Mouse (Mus musculus) kidney, adult 2 months (tissue): ENCODE results near the gene Gm21117. TPM values are rescaled to one million over a fixed set of nuclear protein-coding genes. Genes with fewer than 3 reads are reported as not detected.
"Not testable (repeated sequence)": the region's sequence is repeated elsewhere in the genome, so short reads cannot be mapped to it uniquely, and the experiment has no call there.

Source experiments
- DNase-seq: peaks from one replicate; pipeline ENCODE4 v3.0.0; 2021
- H3K27ac ChIP-seq: fragments of 200-500 bp; 2 replicates; pipeline ENCODE4 v1.5.1; 2012; ENCODE audit warnings: low read depth, low read length, control low read depth, inconsistent platforms; ENCODE audit not compliant: insufficient read depth
- H3K27me3 ChIP-seq: fragments of 200-500 bp; replicated peaks from 2 replicates; pipeline ENCODE4 v1.6.1; 2012; ENCODE audit warnings: mild to moderate bottlenecking, moderate library complexity, low read length, inconsistent platforms; ENCODE audit not compliant: control insufficient read depth, insufficient read depth
- H3K36me3 ChIP-seq: fragments of 200-500 bp; 2 replicates; pipeline ENCODE4 v1.6.1; 2012; ENCODE audit warnings: mild to moderate bottlenecking, moderate library complexity, low read length, inconsistent platforms; ENCODE audit not compliant: control insufficient read depth, insufficient read depth
- H3K4me1 ChIP-seq: fragments of 200-500 bp; 2 replicates; pipeline ENCODE4 v1.6.1; 2011; ENCODE audit warnings: low read length; ENCODE audit not compliant: control insufficient read depth, insufficient read depth
- H3K4me3 ChIP-seq: fragments of 200-500 bp; 2 replicates; pipeline ENCODE4 v1.5.1; 2011; ENCODE audit warnings: mild to moderate bottlenecking, low read depth, low read length, control low read depth; ENCODE audit not compliant: insufficient read depth
- WGBS: fragments of 180-500 bp; shearing (Covaris S2); methylation state at CpG from one replicate; pipeline ENCODE4 v1.1.7; 2018; 5-methylcytosine and 5-hydroxymethylcytosine counted together
- polyA plus RNA-seq: library from polyadenylated mRNA; depleted of rRNA; stranded (reverse); fragments of >200 nt; gene quantifications from 2 replicates; pipeline ENCODE4 v1.2.3, GENCODE M21; 2012; rRNA removed

Gene Gm21117
- not detected in 2 replicates for polyA plus RNA-seq

GRCm38 (mm10) chrY:51124920-51125319, at the start of gene Gm21117:
Gm21117 (plus strand) TSS chrY:51125220.
- H3K36me3 ChIP-seq, DNase-seq, H3K27ac ChIP-seq, H3K4me1 ChIP-seq, H3K4me3 ChIP-seq, H3K27me3 ChIP-seq: not testable (repeated sequence)
- WGBS = no CpG with 5 or more reads among the region's 6 CpGs
